Mouse (Mus musculus): ENCODE data around the gene Nwd2. TPM values are rescaled to one million over a fixed set of nuclear protein-coding genes. Genes with fewer than 3 reads are reported as not detected.

Nwd2 gene
- total RNA-seq, 2 experiments from 2014 or later: not detected

- DNase-seq (ENCODE audit: low spot score in 2 of 2): no peak
Measured at GRCm38 (mm10) chr5:63827006-63827405, 178.1 kb downstream of the Nwd2 start.

DNA sequence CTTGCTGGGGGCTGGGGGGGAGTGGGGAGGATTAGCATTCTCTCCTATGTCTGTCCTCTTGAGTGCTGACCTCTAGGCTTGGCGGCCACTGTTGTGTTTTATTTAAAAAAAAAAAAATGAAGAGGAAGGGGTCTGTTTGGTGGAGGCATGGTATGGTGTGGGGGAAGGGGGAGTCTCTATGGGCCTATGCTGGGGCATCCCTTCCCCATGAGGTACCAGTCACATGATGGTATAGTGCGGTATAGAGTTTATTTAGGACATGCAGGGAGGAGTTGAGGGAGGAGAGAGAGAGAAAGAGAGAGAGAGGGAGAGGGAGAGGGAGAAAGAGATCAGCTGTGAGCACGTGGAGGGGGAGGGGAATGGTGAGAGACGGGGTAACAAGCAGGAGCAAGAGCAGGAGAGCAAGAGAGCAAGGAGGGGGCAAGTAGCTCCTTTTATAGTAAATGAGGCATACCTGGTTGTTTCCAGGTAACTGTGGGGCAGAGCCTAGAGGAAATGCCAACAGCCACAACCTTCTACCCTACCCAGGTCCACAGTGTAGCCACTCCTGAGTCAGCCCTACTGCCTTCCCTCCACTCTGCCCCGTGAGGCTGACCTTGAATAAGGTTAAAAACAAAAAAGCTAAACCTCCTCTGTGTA lies 178.6 kb downstream of the Nwd2 start:
- DNase-seq (ENCODE audit: low spot score in 2 of 2): no peak

GRCm38 (mm10) chr5:63828380-63829185 lies 179.7 kb downstream of the Nwd2 start:
- no peak for DNase-seq (ENCODE audit: low spot score in 2 of 2)

- no peak for DNase-seq (ENCODE audit: low spot score in 2 of 2)
Measured at GRCm38 (mm10) chr5:63831054-63831453, 182.2 kb downstream of the Nwd2 start.

GRCm38 (mm10) chr5:63833955-63834354 lies 185.1 kb downstream of the Nwd2 start:
- no peak for DNase-seq (ENCODE audit: low spot score in 2 of 2)

DNA sequence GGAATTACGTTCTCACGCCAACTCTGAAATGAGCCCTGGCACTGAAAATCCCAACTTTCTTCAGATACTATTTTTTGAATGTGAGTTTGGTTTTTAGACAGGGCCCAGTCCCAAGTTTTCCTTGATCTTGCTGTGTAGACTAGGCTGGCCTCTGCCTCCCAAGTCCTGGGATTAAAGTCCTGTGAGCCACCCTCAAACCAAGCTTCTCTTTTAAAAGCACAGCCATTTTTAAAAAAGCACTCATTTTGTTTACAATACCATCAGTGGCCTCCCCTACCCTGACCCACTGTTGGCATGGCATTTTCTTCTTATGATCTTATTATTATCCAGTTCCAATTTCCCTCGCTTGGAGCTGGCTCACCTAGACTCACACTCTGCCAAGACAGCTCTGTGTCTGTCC lies 185.5 kb downstream of the Nwd2 start:
- no peak for DNase-seq (ENCODE audit: low spot score in 2 of 2)

GRCm38 (mm10) chr5:63837115-63837514 lies 188.2 kb downstream of the Nwd2 start:
- no peak for DNase-seq (ENCODE audit: low spot score in 2 of 2)

DNA sequence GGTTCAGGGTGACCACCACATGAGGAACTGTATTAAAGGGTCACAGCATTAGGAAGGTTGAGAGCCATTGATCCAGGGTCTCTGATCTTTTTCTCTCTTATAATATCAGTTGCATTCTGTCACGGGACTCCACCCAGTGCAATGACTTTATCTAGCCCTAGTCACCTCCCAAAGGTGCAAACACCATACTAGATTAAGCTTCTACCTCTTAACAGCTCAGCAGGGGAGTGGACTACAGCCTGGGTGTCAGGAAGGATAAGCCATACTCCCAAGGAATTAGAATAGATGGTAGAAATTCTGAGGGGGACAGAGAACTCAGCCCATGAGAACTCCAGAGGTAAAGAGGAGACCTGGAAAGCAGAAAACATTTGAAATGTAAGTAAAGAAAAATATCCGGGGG lies 188.9 kb downstream of the Nwd2 start:
- DNase-seq (ENCODE audit: low spot score in 2 of 2): no peak

GRCm38 (mm10) chr5:63839801-63840416 lies 191.0 kb downstream of the Nwd2 start:
- DNase-seq (ENCODE audit: low spot score in 2 of 2): no peak

DNA sequence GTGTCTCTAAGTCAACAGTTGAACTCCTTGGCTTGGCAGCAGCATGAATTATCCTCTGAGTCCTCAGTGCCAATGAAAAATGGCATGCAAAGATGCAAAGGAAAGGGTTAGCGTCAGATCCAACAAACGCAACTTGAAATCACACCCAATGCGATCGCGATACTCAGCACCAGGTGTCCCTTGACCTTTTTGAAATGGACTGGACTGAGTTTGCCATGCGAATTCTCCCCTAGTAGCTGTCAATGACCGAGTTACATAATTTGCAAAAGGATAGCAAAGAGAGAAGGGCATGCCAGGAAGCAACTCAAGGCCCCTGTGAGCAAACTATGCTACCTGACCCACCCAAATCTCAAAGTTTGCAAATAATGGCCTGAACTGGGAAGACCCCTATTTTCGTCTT lies 198.2 kb downstream of the Nwd2 start:
- no peak for DNase-seq (ENCODE audit: low spot score in 2 of 2)

DNA sequence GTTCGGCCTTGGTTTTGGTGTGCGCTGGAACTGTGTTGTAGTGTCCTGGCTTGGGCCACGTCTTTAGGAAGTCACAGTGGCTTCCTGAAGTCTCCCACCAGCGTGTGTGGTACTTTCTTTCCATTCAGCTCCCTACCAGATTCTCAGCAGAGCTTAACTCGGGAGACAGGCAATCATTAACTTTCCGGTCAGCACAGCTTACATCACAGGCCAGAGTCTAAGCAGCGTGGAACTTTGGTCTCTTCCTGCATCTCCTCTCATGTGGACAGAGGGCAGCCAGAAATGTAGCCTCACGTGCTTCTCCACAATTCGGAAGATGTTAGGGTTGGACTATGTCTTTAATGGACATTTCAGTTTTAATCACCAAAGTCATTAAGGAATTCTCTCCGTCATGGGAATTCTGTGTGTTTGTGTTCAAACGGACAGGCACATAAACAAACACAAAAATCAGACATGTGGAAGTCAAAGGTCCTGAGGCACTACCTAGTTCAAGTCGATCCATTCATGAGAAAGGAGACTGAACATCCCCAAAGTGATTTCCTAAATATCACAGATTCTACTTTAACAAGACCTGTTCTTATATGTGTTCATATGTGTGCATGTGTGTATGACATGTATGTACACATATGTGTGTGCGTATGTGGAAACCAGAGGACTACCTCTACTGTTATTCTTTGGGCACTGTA lies 198.8 kb downstream of the Nwd2 start:
- no peak for DNase-seq (ENCODE audit: low spot score in 2 of 2)

DNA sequence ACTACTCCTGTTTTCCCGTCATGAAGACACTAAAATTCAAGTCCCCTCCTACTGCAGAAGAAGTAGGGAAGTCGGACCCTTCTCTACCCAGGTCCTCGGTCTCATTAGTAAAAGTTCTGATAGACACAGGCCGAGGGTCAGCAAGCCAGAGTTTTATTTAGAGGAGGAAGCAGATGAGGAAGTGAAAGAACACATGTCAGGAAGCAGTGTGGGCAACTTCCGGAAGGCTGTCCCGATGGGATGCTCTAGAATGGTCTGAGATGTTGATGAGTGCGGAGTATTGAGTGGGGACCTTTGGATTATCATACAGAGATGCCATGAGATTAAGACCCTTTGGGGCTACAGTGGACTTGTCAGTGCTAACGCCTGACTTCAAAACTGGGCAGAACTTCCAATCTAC lies 210.0 kb downstream of the Nwd2 start:
- no peak for DNase-seq (ENCODE audit: low spot score in 2 of 2)

Other genes starting within 250 kb of the Nwd2 start
- gene 0610040J01Rik, start 163.3 kb downstream of the Nwd2 start, total RNA-seq (2021): under 1 TPM; 0.50 to 0.67 TPM

Data from adrenal gland, adult 18-20 months (tissue).